Mouse (Mus musculus) limb, embryonic 11.5 days (tissue): ENCODE results near the gene Akap5. TPM values are rescaled to one million over a fixed set of nuclear protein-coding genes. Genes with fewer than 3 reads are reported as not detected.

Experiments used
- ATAC-seq: fragments of 200-750 bp; cut with Nextera tagmentation; 2 replicates; pipeline ENCODE4 v1.8.0; 2017; ENCODE audit warnings: low read depth; ENCODE audit not compliant: insufficient number of reproducible peaks, low FRiP score, low TSS enrichment
- DNase-seq: peaks from one replicate; pipeline ENCODE4 v3.0.0-alpha.2; 2015; ENCODE audit warnings: low spot score
- H3K27ac ChIP-seq: fragments of 300-500 bp; sonication (generic); replicated peaks from 2 replicates; pipeline ENCODE4 v1.5.1; 2014; ENCODE audit warnings: low read depth, mild to moderate bottlenecking, low read length
- H3K27me3 ChIP-seq: fragments of 300-500 bp; sonication (generic); 2 replicates; pipeline ENCODE4 v1.6.1; 2014; ENCODE audit warnings: mild to moderate bottlenecking, low read length, mixed read lengths; ENCODE audit not compliant: control insufficient read depth, insufficient read depth
- H3K36me3 ChIP-seq: fragments of 300-500 bp; sonication (generic); 2 replicates; pipeline ENCODE4 v1.6.1; 2014; ENCODE audit warnings: mild to moderate bottlenecking, low read length, moderate library complexity, mixed read lengths; ENCODE audit not compliant: control insufficient read depth, insufficient read depth
- H3K4me1 ChIP-seq: fragments of 300-500 bp; sonication (generic); 2 replicates; pipeline ENCODE4 v1.6.1; 2014; ENCODE audit warnings: low read length, mixed read lengths; ENCODE audit not compliant: control insufficient read depth, insufficient read depth
- H3K4me2 ChIP-seq: fragments of 300-500 bp; sonication (generic); 2 replicates; pipeline ENCODE4 v1.6.1; 2014; ENCODE audit warnings: low read depth, mild to moderate bottlenecking, moderate library complexity; ENCODE audit not compliant: severe bottlenecking
- H3K4me3 ChIP-seq: fragments of 300-500 bp; sonication (generic); 2 replicates; pipeline ENCODE4 v1.5.1; 2014; ENCODE audit warnings: low read depth, low read length
- H3K9ac ChIP-seq: fragments of 300-500 bp; sonication (generic); 2 replicates; pipeline ENCODE4 v1.6.1; 2014; ENCODE audit warnings: mild to moderate bottlenecking, low read length
- H3K9me3 ChIP-seq: fragments of 300-500 bp; sonication (generic); 2 replicates; pipeline ENCODE4 v1.6.1; 2016; ENCODE audit warnings: low read length; ENCODE audit not compliant: control insufficient read depth
- WGBS: fragments of 180-500 bp; shearing (Covaris S2); extraction: QIAGEN DNeasy Blood & Tissue Kit; methylation state at CpG from one replicate; pipeline ENCODE4 v1.1.7; 2014; 5-methylcytosine and 5-hydroxymethylcytosine counted together
- polyA plus RNA-seq: library from polyadenylated mRNA; unstranded; fragments of >200 nt; fragmentation: Nextera tagmentation; extraction: Ambion mirVana; gene quantifications from 2 replicates; pipeline ENCODE4 v1.2.1, GENCODE M21; 2014

Akap5 gene
- polyA plus RNA-seq, 1 experiment from 2014 or later: 1.4 TPM

DNA sequence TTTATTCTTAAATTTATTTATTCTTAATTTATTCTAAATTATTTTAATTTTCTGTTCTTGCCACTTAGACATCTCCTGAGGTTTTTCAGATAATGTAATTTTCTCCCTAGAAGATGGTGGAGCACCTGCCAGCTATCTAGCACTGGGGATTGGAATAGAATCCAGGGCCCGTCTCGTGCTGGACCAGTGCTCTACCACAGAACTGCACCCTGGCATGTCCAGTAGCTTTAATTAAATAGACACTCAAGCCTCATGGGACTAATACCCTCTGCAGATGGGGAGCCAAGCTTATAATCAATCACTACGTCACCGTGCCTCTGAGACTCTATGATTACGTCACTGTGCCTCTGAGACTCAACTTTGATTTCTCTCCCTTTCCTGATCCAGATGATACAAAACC is 36.2 kb upstream of the Akap5 start:
- 90% methylated on average over 5 of the region's 5 CpGs for WGBS
- DNase-seq (no peak), ATAC-seq (no peak)
- H3K9me3 ChIP-seq: no peaks in the 10 kb centered on the region
- no peak overlapping the region for H3K4me2 ChIP-seq
- no peak overlapping the region for H3K9ac ChIP-seq
- no peaks in the 10 kb centered on the region for H3K4me1 ChIP-seq
- H3K27me3 ChIP-seq: no peaks in the 10 kb centered on the region
- peaks cover 8% of the 10 kb centered on the region for H3K36me3 ChIP-seq
- no peak overlapping the region for H3K4me3 ChIP-seq
- H3K27ac ChIP-seq: no peak overlapping the region

DNA sequence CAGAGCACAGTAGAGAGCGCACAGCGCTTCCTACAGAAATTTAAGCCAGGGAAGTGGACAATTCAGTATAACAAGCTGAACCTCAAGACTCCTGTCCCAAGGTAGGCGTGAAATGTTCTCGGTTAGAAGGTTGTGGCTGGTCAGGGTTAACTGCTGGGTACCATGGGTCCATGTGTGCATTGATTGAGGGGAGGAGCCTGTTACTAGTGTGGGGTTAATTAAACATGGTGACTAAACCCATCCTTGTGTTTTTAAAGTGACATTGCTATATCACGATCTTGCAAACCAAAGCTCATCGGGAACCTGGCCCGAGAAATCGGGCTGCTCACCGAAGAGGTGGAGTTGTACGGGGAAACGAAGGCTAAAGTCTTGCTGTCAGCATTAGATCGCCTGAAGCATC is 35.3 kb upstream of the Akap5 start:
- H3K4me2 ChIP-seq: no peak overlapping the region
- no peak overlapping the region for H3K4me3 ChIP-seq
- H3K9me3 ChIP-seq: no peaks in the 10 kb centered on the region
- no peaks in the 10 kb centered on the region for H3K27me3 ChIP-seq
- ATAC-seq (no peak), DNase-seq (no peak)
- no peak overlapping the region for H3K27ac ChIP-seq
- H3K9ac ChIP-seq: no peak overlapping the region
- peaks cover 6% of the 10 kb centered on the region for H3K36me3 ChIP-seq
- 93% methylated on average over 12 of the region's 12 CpGs for WGBS
- H3K4me1 ChIP-seq: no peaks in the 10 kb centered on the region

DNA sequence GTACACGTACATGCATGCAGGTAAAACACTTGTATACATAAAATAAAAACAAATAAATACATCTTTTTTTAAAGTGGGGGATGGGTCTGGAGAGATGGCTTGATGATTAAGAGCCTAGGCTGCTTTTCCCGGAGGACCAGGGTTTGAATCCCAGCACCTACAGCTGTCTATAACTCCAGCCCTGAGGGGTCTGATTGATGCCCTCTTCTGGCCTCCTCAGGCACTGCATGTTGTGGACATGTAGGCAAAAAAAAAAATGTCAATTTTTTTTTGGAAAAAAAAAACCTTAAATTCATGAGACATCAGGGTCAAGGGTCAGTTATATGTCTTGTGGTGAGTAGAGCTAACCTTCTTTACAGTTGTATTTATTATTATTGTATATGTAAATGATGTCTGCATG is 34.4 kb upstream of the Akap5 start:
- 82% methylated on average over 2 of the region's 2 CpGs for WGBS
- Histone ChIP-seq H3K4me3 (no peak overlapping the region), H3K27ac (no peak overlapping the region), H3K4me1 (no peaks in the 10 kb centered on the region), H3K27me3 (no peaks in the 10 kb centered on the region), H3K36me3 (peaks cover 6% of the 10 kb centered on the region), H3K9ac (no peak overlapping the region), H3K9me3 (no peaks in the 10 kb centered on the region), H3K4me2 (no peak overlapping the region)
- DNase-seq: peak; percentile 30
- ATAC-seq: no peak

DNA sequence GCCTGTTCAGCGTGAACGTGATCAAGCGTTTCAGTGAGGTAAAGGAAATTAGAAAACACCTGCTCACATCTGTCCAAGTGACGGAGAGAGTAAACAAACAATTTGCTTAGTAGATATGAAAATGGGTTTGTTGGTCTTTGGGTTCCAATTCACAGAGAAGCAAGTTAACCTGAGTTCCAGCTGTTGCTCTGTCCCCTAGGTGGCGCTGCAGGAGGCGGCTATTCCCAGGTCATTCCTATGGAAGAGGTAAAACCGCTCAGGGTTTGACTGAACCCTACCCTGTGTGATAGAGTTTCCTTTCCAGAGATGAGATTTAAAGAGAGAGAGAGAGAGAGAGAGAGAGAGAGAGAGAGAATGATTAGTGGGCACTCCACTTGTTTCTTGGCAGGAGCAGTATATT is 31.5 kb upstream of the Akap5 start:
- H3K4me3 ChIP-seq: no peak overlapping the region
- peak; percentile 77 for DNase-seq
- ATAC-seq: no peak
- H3K4me1 ChIP-seq: no peaks in the 10 kb centered on the region
- H3K9ac ChIP-seq: no peak overlapping the region
- no peak overlapping the region for H3K27ac ChIP-seq
- H3K36me3 ChIP-seq: peaks cover 8% of the 10 kb centered on the region
- WGBS: 62% methylated on average over 7 of the region's 7 CpGs
- no peaks in the 10 kb centered on the region for H3K27me3 ChIP-seq
- no peak overlapping the region for H3K4me2 ChIP-seq
- no peaks in the 10 kb centered on the region for H3K9me3 ChIP-seq

DNA sequence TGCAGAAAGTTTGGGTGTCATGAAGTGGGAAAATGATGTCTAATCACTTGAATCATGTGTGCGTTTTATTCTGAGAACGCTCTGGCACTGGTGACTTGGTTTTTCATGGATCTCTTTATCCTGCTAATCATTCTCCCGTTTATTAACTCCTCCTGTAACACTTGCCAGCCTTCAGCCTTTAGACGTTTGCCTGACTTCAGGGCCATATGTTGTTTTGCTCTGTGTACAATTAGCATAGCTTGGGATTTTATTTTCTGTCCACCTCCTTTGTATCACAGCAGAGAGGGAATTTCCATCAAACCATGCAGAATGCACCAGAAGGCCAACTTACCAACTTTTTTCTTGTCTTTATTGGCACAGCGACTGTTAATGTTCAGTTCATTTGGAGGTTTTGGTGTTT is 26.9 kb upstream of the Akap5 start:
- H3K36me3 ChIP-seq: peaks cover 8% of the 10 kb centered on the region
- no peak overlapping the region for H3K4me2 ChIP-seq
- no peak overlapping the region for H3K4me3 ChIP-seq
- H3K27ac ChIP-seq: no peak overlapping the region
- H3K9ac ChIP-seq: no peak overlapping the region
- 83% methylated on average over 5 of the region's 5 CpGs for WGBS
- H3K27me3 ChIP-seq: no peaks in the 10 kb centered on the region
- no peak for ATAC-seq
- no peaks in the 10 kb centered on the region for H3K9me3 ChIP-seq
- no peaks in the 10 kb centered on the region for H3K4me1 ChIP-seq
- no peak for DNase-seq

DNA sequence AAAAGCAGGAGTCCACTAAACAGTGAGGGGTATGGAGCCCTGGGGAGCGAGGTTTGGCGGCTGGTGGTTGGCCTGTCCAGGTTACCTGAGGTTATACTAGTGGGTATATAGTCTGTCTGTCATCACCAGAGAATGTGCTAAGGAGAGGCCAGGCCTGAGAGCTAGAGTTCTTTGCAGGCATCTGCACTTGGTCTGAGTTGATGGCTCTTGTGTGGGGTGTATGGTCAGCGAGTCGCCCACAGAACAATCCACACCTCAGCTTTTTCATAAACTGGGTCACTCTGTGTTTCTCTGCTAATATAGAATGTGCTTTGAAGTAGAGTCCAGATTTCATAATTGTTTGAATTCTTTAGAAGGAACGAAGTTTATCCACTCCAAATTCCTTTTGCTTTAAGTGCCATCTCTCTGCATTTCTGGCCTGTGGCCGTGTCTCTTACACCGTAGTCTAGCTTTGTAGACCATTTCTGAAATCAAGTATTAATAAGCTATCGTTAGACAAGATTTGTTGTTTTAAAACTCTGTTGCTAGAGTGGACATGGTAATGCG is 25.3 kb upstream of the Akap5 start:
- Histone ChIP-seq H3K9ac (no peak overlapping the region), H3K4me1 (no peaks in the 10 kb centered on the region), H3K36me3 (peaks cover 8% of the 10 kb centered on the region), H3K27ac (no peak overlapping the region), H3K9me3 (no peaks in the 10 kb centered on the region), H3K4me2 (no peak overlapping the region), H3K4me3 (no peak overlapping the region), H3K27me3 (no peaks in the 10 kb centered on the region)
- WGBS: 94% methylated on average over 9 of the region's 9 CpGs
- no peak for DNase-seq
- no peak for ATAC-seq

DNA sequence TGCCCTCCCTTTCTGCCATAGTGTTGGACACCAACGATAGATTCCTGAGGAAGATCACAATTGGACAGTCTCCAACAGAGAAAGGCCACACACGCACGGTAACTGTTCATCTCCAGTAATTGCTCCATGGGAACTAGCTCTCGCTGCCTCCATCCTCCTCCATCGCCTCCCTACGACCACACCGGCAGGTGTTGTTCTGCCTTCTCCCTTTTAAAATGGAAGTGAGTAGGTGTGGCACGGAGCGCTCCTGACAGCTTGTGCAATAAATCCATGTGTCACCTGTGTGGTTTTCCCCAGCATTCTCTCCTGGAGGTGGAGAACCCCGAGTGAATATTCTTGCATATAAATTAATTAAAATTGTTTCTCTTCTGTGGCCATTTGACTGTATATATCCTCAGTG is 24.3 kb upstream of the Akap5 start:
- H3K4me1 ChIP-seq: no peaks in the 10 kb centered on the region
- no peak for ATAC-seq
- no peaks in the 10 kb centered on the region for H3K9me3 ChIP-seq
- peaks cover 8% of the 10 kb centered on the region for H3K36me3 ChIP-seq
- no peak overlapping the region for H3K4me3 ChIP-seq
- DNase-seq: no peak
- H3K27ac ChIP-seq: no peak overlapping the region
- no peaks in the 10 kb centered on the region for H3K27me3 ChIP-seq
- H3K9ac ChIP-seq: no peak overlapping the region
- no peak overlapping the region for H3K4me2 ChIP-seq
- 92% methylated on average over 10 of the region's 10 CpGs for WGBS

DNA sequence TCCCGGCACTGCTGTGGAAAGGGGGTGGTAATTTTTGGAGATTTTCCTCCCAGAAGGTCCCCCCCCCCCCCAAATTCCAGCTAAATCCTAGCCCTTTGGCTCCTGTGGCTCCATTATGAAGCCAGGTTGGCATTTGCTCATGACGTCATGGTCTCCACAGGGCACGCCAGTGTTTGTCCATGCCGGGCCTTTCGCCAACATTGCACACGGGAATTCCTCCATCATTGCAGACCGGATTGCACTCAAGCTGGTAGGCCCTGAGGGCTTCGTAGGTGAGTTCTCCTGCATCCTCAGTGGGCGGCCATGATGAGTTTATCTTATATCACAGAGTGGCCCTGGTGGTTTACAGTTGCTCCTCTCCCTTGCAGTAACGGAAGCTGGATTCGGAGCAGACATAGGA is 21.2 kb upstream of the Akap5 start:
- WGBS: 93% methylated on average over 11 of the region's 11 CpGs
- Histone ChIP-seq H3K4me2 (no peak overlapping the region), H3K9ac (no peak overlapping the region), H3K4me1 (peaks cover 4% of the 10 kb centered on the region; the same call in 1 of the 2 replicates), H3K36me3 (peaks cover 6% of the 10 kb centered on the region), H3K4me3 (no peak overlapping the region), H3K9me3 (no peaks in the 10 kb centered on the region), H3K27ac (no peak overlapping the region), H3K27me3 (no peaks in the 10 kb centered on the region)
- no peak for DNase-seq
- no peak for ATAC-seq

DNA sequence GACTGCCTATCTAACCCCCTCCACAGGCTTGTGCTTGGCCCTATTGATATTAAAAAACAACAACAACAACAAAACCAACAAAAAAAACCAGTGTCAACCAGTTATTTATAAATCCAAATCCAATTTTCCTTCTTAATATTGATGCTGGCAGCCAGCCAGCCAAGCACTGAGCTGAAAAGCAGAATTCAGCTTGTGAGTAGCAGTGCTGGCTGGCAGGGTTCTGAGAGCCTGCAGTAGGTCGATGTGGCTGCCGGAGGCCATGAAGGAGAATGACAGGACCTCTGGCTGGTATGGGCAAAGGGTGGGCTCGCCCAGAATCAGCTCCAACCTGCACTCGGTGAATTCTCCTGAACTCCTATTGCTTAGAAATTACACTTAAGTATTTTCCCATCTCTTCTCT is 20.5 kb upstream of the Akap5 start:
- ATAC-seq: no peak
- Histone ChIP-seq H3K9ac (no peak overlapping the region), H3K27ac (no peak overlapping the region), H3K4me1 (peaks cover 4% of the 10 kb centered on the region; the same call in 1 of the 2 replicates), H3K9me3 (no peaks in the 10 kb centered on the region), H3K36me3 (peaks cover 5% of the 10 kb centered on the region), H3K4me2 (no peak overlapping the region), H3K4me3 (no peak overlapping the region), H3K27me3 (no peaks in the 10 kb centered on the region)
- 89% methylated on average over 4 of the region's 4 CpGs for WGBS
- DNase-seq: no peak
